Mouse (Mus musculus): Measurements from ENCODE around the gene Adgrg5. TPM values are rescaled to one million over a fixed set of nuclear protein-coding genes. Genes with fewer than 3 reads are reported as not detected.

Adgrg5 gene
- polyA plus RNA-seq, 1 experiment from 2014 or later: 0.47 TPM

- no peak for ATAC-seq (replicated peaks; ENCODE audit: insufficient number of reproducible peaks, low FRiP score, low TSS enrichment)
- no peaks in the 10 kb centered on the region for H3K36me3 ChIP-seq (ENCODE audit: control insufficient read depth, insufficient read depth, low read length)
- H3K27ac ChIP-seq (ENCODE audit: low read depth, low read length): no peak overlapping the region
- H3K4me1 ChIP-seq (ENCODE audit: control insufficient read depth, insufficient read depth, low read length): peaks cover 9% of the 10 kb centered on the region
- H3K4me3 ChIP-seq (ENCODE audit: low read depth, low read length): no peak overlapping the region
- H3K4me2 ChIP-seq: no peak overlapping the region
- 0 out of 2 replicates have a peak, but pooled peaks cover 3% of the 10 kb centered on the region for H3K27me3 ChIP-seq (ENCODE audit: control insufficient read depth, insufficient read depth, low read length)
- no peak overlapping the region for H3K9ac ChIP-seq (ENCODE audit: low read depth, low read length)
- H3K9me3 ChIP-seq (replicated peaks; ENCODE audit: control insufficient read depth, low read length): no peaks in the 10 kb centered on the region
- WGBS (ENCODE audit: insufficient replicate concordance): 9% methylated on average over 4 of the region's 4 CpGs
Observed at GRCm38 (mm10) chr8:94950046-94950445, 26.6 kb downstream of the Adgrg5 start.

- 75% methylated on average over 5 of the region's 5 CpGs for WGBS (ENCODE audit: insufficient replicate concordance)
- Histone ChIP-seq H3K9ac (ENCODE audit: low read depth, low read length) (no peak overlapping the region), H3K27me3 (ENCODE audit: control insufficient read depth, insufficient read depth, low read length) (no peaks in the 10 kb centered on the region), H3K4me1 (ENCODE audit: control insufficient read depth, insufficient read depth, low read length) (peaks cover 9% of the 10 kb centered on the region), H3K9me3 (replicated peaks; ENCODE audit: control insufficient read depth, low read length) (no peaks in the 10 kb centered on the region), H3K4me2 (no peak overlapping the region), H3K4me3 (ENCODE audit: low read depth, low read length) (no peak overlapping the region), H3K27ac (ENCODE audit: low read depth, low read length) (no peak overlapping the region), H3K36me3 (ENCODE audit: control insufficient read depth, insufficient read depth, low read length) (no peaks in the 10 kb centered on the region)
- ATAC-seq (replicated peaks; ENCODE audit: insufficient number of reproducible peaks, low FRiP score, low TSS enrichment): no peak
Observed at GRCm38 (mm10) chr8:94950458-94950857, 27.0 kb downstream of the Adgrg5 start.

- no peaks in the 10 kb centered on the region for H3K9me3 ChIP-seq (replicated peaks; ENCODE audit: control insufficient read depth, low read length)
- no peak for ATAC-seq (replicated peaks; ENCODE audit: insufficient number of reproducible peaks, low FRiP score, low TSS enrichment)
- no peaks in the 10 kb centered on the region for H3K27me3 ChIP-seq (ENCODE audit: control insufficient read depth, insufficient read depth, low read length)
- H3K4me2 ChIP-seq: no peak overlapping the region
- peaks cover 12% of the 10 kb centered on the region for H3K4me1 ChIP-seq (ENCODE audit: control insufficient read depth, insufficient read depth, low read length)
- H3K4me3 ChIP-seq (ENCODE audit: low read depth, low read length): no peak overlapping the region
- 70% methylated on average over 5 of the region's 5 CpGs for WGBS (ENCODE audit: insufficient replicate concordance)
- H3K9ac ChIP-seq (ENCODE audit: low read depth, low read length): no peak overlapping the region
- H3K36me3 ChIP-seq (ENCODE audit: control insufficient read depth, insufficient read depth, low read length): no peaks in the 10 kb centered on the region
- H3K27ac ChIP-seq (ENCODE audit: low read depth, low read length): no peak overlapping the region
Observed at GRCm38 (mm10) chr8:94952086-94952485, 28.6 kb downstream of the Adgrg5 start.

- Histone ChIP-seq H3K4me2 (no peak overlapping the region), H3K9ac (ENCODE audit: low read depth, low read length) (no peak overlapping the region), H3K9me3 (replicated peaks; ENCODE audit: control insufficient read depth, low read length) (no peaks in the 10 kb centered on the region), H3K4me1 (ENCODE audit: control insufficient read depth, insufficient read depth, low read length) (peaks cover 12% of the 10 kb centered on the region), H3K27me3 (ENCODE audit: control insufficient read depth, insufficient read depth, low read length) (no peaks in the 10 kb centered on the region), H3K27ac (ENCODE audit: low read depth, low read length) (no peak overlapping the region), H3K4me3 (ENCODE audit: low read depth, low read length) (no peak overlapping the region), H3K36me3 (ENCODE audit: control insufficient read depth, insufficient read depth, low read length) (no peaks in the 10 kb centered on the region)
- 66% methylated on average over 7 of the region's 7 CpGs for WGBS (ENCODE audit: insufficient replicate concordance)
- no peak for ATAC-seq (replicated peaks; ENCODE audit: insufficient number of reproducible peaks, low FRiP score, low TSS enrichment)
Observed at GRCm38 (mm10) chr8:94953624-94954367, 30.3 kb downstream of the Adgrg5 start.

GRCm38 (mm10) chr8:94954368-94954737, 30.9 kb downstream of the Adgrg5 start:
- ATAC-seq (replicated peaks; ENCODE audit: insufficient number of reproducible peaks, low FRiP score, low TSS enrichment): no peak
- Histone ChIP-seq H3K27me3 (ENCODE audit: control insufficient read depth, insufficient read depth, low read length) (no peaks in the 10 kb centered on the region), H3K9me3 (replicated peaks; ENCODE audit: control insufficient read depth, low read length) (no peaks in the 10 kb centered on the region), H3K36me3 (ENCODE audit: control insufficient read depth, insufficient read depth, low read length) (no peaks in the 10 kb centered on the region), H3K9ac (ENCODE audit: low read depth, low read length) (no peak overlapping the region), H3K4me1 (ENCODE audit: control insufficient read depth, insufficient read depth, low read length) (peaks cover 12% of the 10 kb centered on the region), H3K4me3 (ENCODE audit: low read depth, low read length) (no peak overlapping the region), H3K4me2 (no peak overlapping the region), H3K27ac (ENCODE audit: low read depth, low read length) (no peak overlapping the region)
- 66% methylated on average over 7 of the region's 7 CpGs for WGBS (ENCODE audit: insufficient replicate concordance)

- Histone ChIP-seq H3K9me3 (replicated peaks; ENCODE audit: control insufficient read depth, low read length) (no peaks in the 10 kb centered on the region), H3K9ac (ENCODE audit: low read depth, low read length) (no peak overlapping the region), H3K4me3 (ENCODE audit: low read depth, low read length) (no peak overlapping the region), H3K4me1 (ENCODE audit: control insufficient read depth, insufficient read depth, low read length) (peaks cover 12% of the 10 kb centered on the region), H3K36me3 (ENCODE audit: control insufficient read depth, insufficient read depth, low read length) (no peaks in the 10 kb centered on the region), H3K4me2 (no peak overlapping the region), H3K27me3 (ENCODE audit: control insufficient read depth, insufficient read depth, low read length) (no peaks in the 10 kb centered on the region), H3K27ac (ENCODE audit: low read depth, low read length) (no peak overlapping the region)
- 24% methylated on average over 9 of the region's 9 CpGs for WGBS (ENCODE audit: insufficient replicate concordance)
- no peak for ATAC-seq (replicated peaks; ENCODE audit: insufficient number of reproducible peaks, low FRiP score, low TSS enrichment)
Observed at GRCm38 (mm10) chr8:94954921-94955758, 31.6 kb downstream of the Adgrg5 start.

- H3K9ac ChIP-seq (ENCODE audit: low read depth, low read length): no peak overlapping the region
- no peak overlapping the region for H3K27ac ChIP-seq (ENCODE audit: low read depth, low read length)
- H3K4me1 ChIP-seq (ENCODE audit: control insufficient read depth, insufficient read depth, low read length): peaks cover 12% of the 10 kb centered on the region
- H3K9me3 ChIP-seq (replicated peaks; ENCODE audit: control insufficient read depth, low read length): no peaks in the 10 kb centered on the region
- H3K36me3 ChIP-seq (ENCODE audit: control insufficient read depth, insufficient read depth, low read length): no peaks in the 10 kb centered on the region
- H3K4me3 ChIP-seq (ENCODE audit: low read depth, low read length): no peak overlapping the region
- H3K4me2 ChIP-seq: no peak overlapping the region
- H3K27me3 ChIP-seq (ENCODE audit: control insufficient read depth, insufficient read depth, low read length): no peaks in the 10 kb centered on the region
- WGBS (ENCODE audit: insufficient replicate concordance): 83% methylated on average over 1 of the region's 1 CpGs
- ATAC-seq (replicated peaks; ENCODE audit: insufficient number of reproducible peaks, low FRiP score, low TSS enrichment): no peak
Observed at GRCm38 (mm10) chr8:94956078-94956574, 32.6 kb downstream of the Adgrg5 start.

- 84% methylated on average over 1 of the region's 1 CpGs for WGBS (ENCODE audit: insufficient replicate concordance)
- no peak overlapping the region for H3K4me3 ChIP-seq (ENCODE audit: low read depth, low read length)
Observed at GRCm38 (mm10) chr8:94962201-94962600, 38.7 kb downstream of the Adgrg5 start.

More at GRCm38 (mm10) chr8:94962201-94962600, 38.7 kb downstream of the Adgrg5 start:
- peaks cover 11% of the 10 kb centered on the region for H3K4me1 ChIP-seq (ENCODE audit: control insufficient read depth, insufficient read depth, low read length)
- ATAC-seq (replicated peaks; ENCODE audit: insufficient number of reproducible peaks, low FRiP score, low TSS enrichment): no peak
- H3K9me3 ChIP-seq (replicated peaks; ENCODE audit: control insufficient read depth, low read length): no peaks in the 10 kb centered on the region
- no peaks in the 10 kb centered on the region for H3K36me3 ChIP-seq (ENCODE audit: control insufficient read depth, insufficient read depth, low read length)
- no peaks in the 10 kb centered on the region for H3K27me3 ChIP-seq (ENCODE audit: control insufficient read depth, insufficient read depth, low read length)
- no peak overlapping the region for H3K4me2 ChIP-seq
- H3K27ac ChIP-seq (ENCODE audit: low read depth, low read length): no peak overlapping the region
- no peak overlapping the region for H3K9ac ChIP-seq (ENCODE audit: low read depth, low read length)
